Mouse (Mus musculus) E14TG2a.4 (cell line): ENCODE results near the gene Kpna3.

ENCODE experiments used
- CTCF ChIP-seq: conservative IDR thresholded peaks from 2 replicates; pipeline ENCODE4 v1.5.1; 2014; ENCODE audit warnings: low read length
- NANOG ChIP-seq: IDR thresholded peaks from 2 replicates; pipeline ENCODE4 v1.6.1; 2014; ENCODE audit warnings: borderline replicate concordance, low read length, mixed read lengths
- POU5F1 ChIP-seq: IDR thresholded peaks from 2 replicates; pipeline ENCODE4 v1.6.1; 2014; ENCODE audit warnings: low read length, borderline replicate concordance

DNA sequence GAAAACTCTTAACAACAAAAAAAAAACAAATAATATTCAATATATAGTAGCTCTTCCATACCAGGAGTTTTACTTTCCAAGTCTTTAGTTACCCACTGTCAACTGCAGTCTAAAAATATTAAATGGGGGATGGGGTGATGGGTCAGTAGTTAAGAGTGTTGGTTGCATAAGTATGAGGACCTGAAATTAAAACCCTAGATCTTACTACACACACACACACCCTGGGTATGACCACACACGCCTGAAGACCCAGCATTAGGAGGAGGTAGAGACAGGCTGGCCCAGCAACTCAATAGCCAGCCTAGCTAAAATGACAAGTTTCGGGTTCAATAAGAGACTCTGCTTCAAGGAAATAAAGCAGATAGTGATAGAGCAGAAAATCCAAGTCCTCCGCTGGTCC lies 32.6 kb downstream of the Kpna3 start:
- TF ChIP-seq CTCF: no peak
- no peak for TF ChIP-seq NANOG
- TF ChIP-seq POU5F1: no peak
